Mouse (Mus musculus): Measurements from ENCODE around the gene Zfp511. TPM values are rescaled to one million over a fixed set of nuclear protein-coding genes. Genes with fewer than 3 reads are reported as not detected.

Zfp511 gene
- polyA plus RNA-seq (2011; ENCODE audit: insufficient read depth, insufficient read length, low replicate concordance, missing spikeins): 10.4 and 27.2 TPM in 2 replicates

DNA sequence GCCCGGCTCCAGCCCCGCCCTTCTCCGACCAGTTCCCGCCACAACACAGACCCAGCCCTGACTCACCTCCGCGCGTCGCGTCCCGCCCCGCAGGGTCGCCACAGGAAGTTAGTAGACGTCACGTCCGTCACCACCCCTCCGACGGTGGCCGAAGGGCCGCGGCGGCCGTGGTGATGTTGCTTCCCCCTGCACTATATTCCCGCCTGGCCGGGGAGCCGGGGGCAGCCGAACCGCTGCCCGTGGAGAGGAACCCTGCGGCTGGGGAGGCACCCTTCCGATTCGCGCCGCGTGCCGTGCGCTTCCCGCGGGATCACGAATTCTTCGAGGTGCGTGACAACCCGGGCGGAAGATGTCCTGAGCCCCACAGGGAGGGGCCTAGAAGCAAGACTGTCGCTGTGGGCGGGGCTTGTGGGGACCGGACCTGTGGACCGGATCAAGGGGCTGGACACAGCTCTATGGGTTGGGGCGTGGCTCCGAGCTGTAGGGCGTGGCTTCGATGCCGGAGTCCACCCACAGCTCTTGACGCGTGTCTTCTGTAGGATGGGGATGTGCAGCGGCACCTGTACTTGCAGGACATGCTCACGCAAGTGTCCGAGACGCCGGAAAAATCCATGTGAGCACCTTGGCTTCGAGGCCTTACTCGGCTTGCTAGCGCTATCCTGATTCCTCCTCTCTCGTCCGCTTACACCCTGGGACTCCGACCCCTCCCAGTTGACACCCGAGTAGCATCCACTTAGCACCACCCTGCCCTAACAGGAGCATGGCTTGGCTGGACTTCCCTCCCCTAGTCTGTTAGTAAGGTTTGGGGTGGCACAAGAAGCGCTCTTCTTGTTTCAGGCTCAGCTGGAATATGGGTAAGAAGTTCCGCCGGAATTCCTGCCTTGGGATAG lies at the start of gene Zfp511, which contains the start of gene Tubgcp2:
Zfp511 (plus strand) TSS at position 111 of the 890 bp plus-strand sequence.
Tubgcp2 (minus strand) TSS at position 389 of the 890 bp plus-strand sequence.
- Histone ChIP-seq H3K27ac (ENCODE audit: control insufficient read depth, insufficient read depth, low read depth, low read length, poor library complexity) (peak within 1 kb of the TSS; percentile 81), H3K4me3 (replicated peaks; ENCODE audit: control insufficient read depth, low read depth, low read length) (peak within 1 kb of the TSS; percentile 80), H3K4me1 (ENCODE audit: control insufficient read depth, insufficient read depth, low read length) (no peaks in the 10 kb centered on the region)
- WGBS: 2% methylated on average over 69 of the region's 69 CpGs
- TF ChIP-seq POLR2A (IDR thresholded peaks at IDR 0.05; ENCODE audit: borderline replicate concordance, control insufficient read depth, low read depth, low read length) (peak; percentile 59; the same call in 1 of the 2 replicates), CTCF (IDR thresholded peaks at IDR 0.05; ENCODE audit: control insufficient read depth, insufficient read depth, low read length) (no peak)

DNA sequence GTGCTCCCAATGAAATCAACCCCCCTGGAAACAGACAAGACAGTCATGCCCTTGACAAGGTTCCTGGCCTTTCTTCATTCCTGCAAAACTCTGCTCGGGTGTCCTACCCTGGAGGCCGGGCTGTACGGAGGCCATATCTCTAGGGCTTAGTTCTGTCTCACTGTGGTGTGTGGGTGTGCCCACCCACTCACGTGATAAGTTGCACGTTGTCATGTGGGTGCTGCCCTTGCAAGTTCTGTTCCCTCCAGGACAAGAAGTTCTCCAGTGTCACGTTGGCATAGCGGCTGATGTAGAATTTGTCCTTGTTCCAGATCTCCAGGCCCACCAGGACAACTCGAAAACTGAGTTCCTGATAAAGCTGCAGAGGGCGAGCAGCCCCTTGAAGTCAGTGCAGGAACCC lies 47.9 kb upstream of the Zfp511 start:
- WGBS: 77% methylated on average over 9 of the region's 9 CpGs

GRCm38 (mm10) chr7:139990864-139991394 lies 45.3 kb upstream of the Zfp511 start:
- H3K4me3 ChIP-seq (replicated peaks; ENCODE audit: control insufficient read depth, low read depth, low read length): peak overlapping the region; percentile 62
- no peaks in the 10 kb centered on the region for H3K4me1 ChIP-seq (ENCODE audit: control insufficient read depth, insufficient read depth, low read length)
- WGBS: 40% methylated on average over 8 of the region's 8 CpGs
- TF ChIP-seq CTCF (IDR thresholded peaks at IDR 0.05; ENCODE audit: control insufficient read depth, insufficient read depth, low read length): no peak
- no peak for TF ChIP-seq POLR2A (IDR thresholded peaks at IDR 0.05; ENCODE audit: borderline replicate concordance, control insufficient read depth, low read depth, low read length)
- peak overlapping the region; percentile 62 for H3K27ac ChIP-seq (ENCODE audit: control insufficient read depth, insufficient read depth, low read depth, low read length, poor library complexity)

More for the DNA sequence above, 47.9 kb upstream of the Zfp511 start:
- no peak for TF ChIP-seq POLR2A (IDR thresholded peaks at IDR 0.05; ENCODE audit: borderline replicate concordance, control insufficient read depth, low read depth, low read length)
- no peak for TF ChIP-seq CTCF (IDR thresholded peaks at IDR 0.05; ENCODE audit: control insufficient read depth, insufficient read depth, low read length)
- H3K4me3 ChIP-seq (replicated peaks; ENCODE audit: control insufficient read depth, low read depth, low read length): no peak overlapping the region
- H3K27ac ChIP-seq (ENCODE audit: control insufficient read depth, insufficient read depth, low read depth, low read length, poor library complexity): no peak overlapping the region
- peaks cover 3% of the 10 kb centered on the region for H3K4me1 ChIP-seq (ENCODE audit: control insufficient read depth, insufficient read depth, low read length)

GRCm38 (mm10) chr7:139992406-139992805 lies 43.8 kb upstream of the Zfp511 start, which contains the start of gene Adam8:
Gene Adam8, minus strand, starts transcription at chr7:139992562.
- Histone ChIP-seq H3K4me3 (replicated peaks; ENCODE audit: control insufficient read depth, low read depth, low read length) (peak within 1 kb of the TSS; percentile 81), H3K27ac (ENCODE audit: control insufficient read depth, insufficient read depth, low read depth, low read length, poor library complexity) (peak within 1 kb of the TSS; percentile 62), H3K4me1 (ENCODE audit: control insufficient read depth, insufficient read depth, low read length) (no peaks in the 10 kb centered on the region)
- TF ChIP-seq CTCF (IDR thresholded peaks at IDR 0.05; ENCODE audit: control insufficient read depth, insufficient read depth, low read length) (no peak), POLR2A (IDR thresholded peaks at IDR 0.05; ENCODE audit: borderline replicate concordance, control insufficient read depth, low read depth, low read length) (no peak; the same call in 1 of the 2 replicates)
- WGBS: 25% methylated on average over 7 of the region's 7 CpGs

GRCm38 (mm10) chr7:139993532-139993931 lies 42.7 kb upstream of the Zfp511 start:
- TF ChIP-seq POLR2A (IDR thresholded peaks at IDR 0.05; ENCODE audit: borderline replicate concordance, control insufficient read depth, low read depth, low read length): no peak
- no peak for TF ChIP-seq CTCF (IDR thresholded peaks at IDR 0.05; ENCODE audit: control insufficient read depth, insufficient read depth, low read length)
- Histone ChIP-seq H3K4me1 (ENCODE audit: control insufficient read depth, insufficient read depth, low read length) (no peaks in the 10 kb centered on the region), H3K27ac (ENCODE audit: control insufficient read depth, insufficient read depth, low read depth, low read length, poor library complexity) (no peak overlapping the region; the same call in 1 of the 2 replicates), H3K4me3 (replicated peaks; ENCODE audit: control insufficient read depth, low read depth, low read length) (no peak overlapping the region)
- WGBS: 86% methylated on average over 6 of the region's 6 CpGs

- TF ChIP-seq CTCF (IDR thresholded peaks at IDR 0.05; ENCODE audit: control insufficient read depth, insufficient read depth, low read length) (no peak), POLR2A (IDR thresholded peaks at IDR 0.05; ENCODE audit: borderline replicate concordance, control insufficient read depth, low read depth, low read length) (no peak)
- Histone ChIP-seq H3K27ac (ENCODE audit: control insufficient read depth, insufficient read depth, low read depth, low read length, poor library complexity) (no peak overlapping the region), H3K4me1 (ENCODE audit: control insufficient read depth, insufficient read depth, low read length) (no peaks in the 10 kb centered on the region), H3K4me3 (replicated peaks; ENCODE audit: control insufficient read depth, low read depth, low read length) (no peak overlapping the region)
- 83% methylated on average over 4 of the region's 4 CpGs for WGBS
Observed at GRCm38 (mm10) chr7:139994202-139994601, 42.0 kb upstream of the Zfp511 start.

DNA sequence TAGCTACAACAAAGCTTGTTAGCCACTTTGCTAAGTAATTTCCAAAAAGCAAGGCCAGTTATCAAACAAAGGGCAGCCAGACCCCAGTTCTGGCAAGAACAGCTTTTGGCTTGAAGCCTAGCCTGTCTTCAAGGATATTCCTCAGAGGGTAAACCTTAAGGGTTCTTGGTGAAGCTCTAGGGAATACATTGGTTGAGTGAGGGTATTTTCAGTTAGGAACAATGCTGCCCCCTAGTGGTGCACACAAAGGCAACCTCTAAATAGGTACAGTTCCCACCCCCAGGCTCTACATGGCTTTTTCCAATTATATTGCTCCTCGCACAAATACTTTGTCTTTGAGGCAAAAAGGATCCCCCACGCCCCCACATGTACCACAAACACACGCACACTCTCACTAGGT lies 41.5 kb upstream of the Zfp511 start:
- Histone ChIP-seq H3K27ac (ENCODE audit: control insufficient read depth, insufficient read depth, low read depth, low read length, poor library complexity) (no peak overlapping the region), H3K4me3 (replicated peaks; ENCODE audit: control insufficient read depth, low read depth, low read length) (no peak overlapping the region), H3K4me1 (ENCODE audit: control insufficient read depth, insufficient read depth, low read length) (no peaks in the 10 kb centered on the region)
- WGBS: 29% methylated on average over 3 of the region's 3 CpGs
- TF ChIP-seq CTCF (IDR thresholded peaks at IDR 0.05; ENCODE audit: control insufficient read depth, insufficient read depth, low read length): peak; percentile 58
- TF ChIP-seq POLR2A (IDR thresholded peaks at IDR 0.05; ENCODE audit: borderline replicate concordance, control insufficient read depth, low read depth, low read length): no peak
